Mouse (Mus musculus) myocyte (in vitro differentiated cells): ENCODE measurements at regions not wholly inside any gene's neighbourhood (a gene's known extent, or its start where the extent isn't known, plus 50 kb on each side); places are given as distances from the start of the nearest gene placed in this dataset.

Experiments
- E2F4 ChIP-seq: IDR thresholded peaks from one replicate; pipeline ENCODE4 v1.6.1; 2011; ENCODE audit warnings: mild to moderate bottlenecking, control low read depth, moderate library complexity; ENCODE audit not compliant: insufficient read depth
- MAX ChIP-seq: IDR thresholded peaks from one replicate; pipeline ENCODE4 v1.6.1; 2011; ENCODE audit warnings: low read depth, mild to moderate bottlenecking, control low read depth
- POLR2A ChIP-seq: IDR thresholded peaks from one replicate; pipeline ENCODE4 v1.6.1; 2011; ENCODE audit warnings: low read depth, mild to moderate bottlenecking, control low read depth, moderate library complexity; ENCODE audit not compliant: insufficient read length
- USF1 ChIP-seq: IDR thresholded peaks from one replicate; pipeline ENCODE4 v1.6.1; 2011; ENCODE audit warnings: low read depth, mild to moderate bottlenecking, control low read depth, moderate library complexity

DNA sequence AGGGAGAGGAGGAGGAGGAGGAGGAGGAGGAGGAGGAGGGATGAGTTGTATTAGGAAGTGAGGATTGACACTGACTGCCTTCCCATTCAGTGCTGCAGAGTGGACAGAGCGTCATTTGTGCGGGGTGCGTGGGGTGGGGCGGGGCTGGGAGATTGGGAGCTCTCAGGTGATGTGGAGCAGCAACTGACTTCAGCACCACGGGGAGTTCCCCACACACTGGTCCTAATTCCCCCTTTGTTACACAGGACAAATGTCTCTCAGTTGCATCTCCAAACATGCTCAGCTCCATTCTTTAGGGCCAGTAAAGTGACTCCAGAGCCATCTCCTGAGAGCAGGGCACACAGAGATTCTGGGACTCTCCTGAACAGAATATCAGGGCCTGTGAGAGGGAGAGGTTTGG lies 118.5 kb upstream of the Zc3h12a start:
- TF ChIP-seq E2F4 (no peak), USF1 (no peak), MAX (no peak), POLR2A (no peak)
